Comparison of ENCODE assay signal across 11 mouse cellular contexts in the genomic region with DNA sequence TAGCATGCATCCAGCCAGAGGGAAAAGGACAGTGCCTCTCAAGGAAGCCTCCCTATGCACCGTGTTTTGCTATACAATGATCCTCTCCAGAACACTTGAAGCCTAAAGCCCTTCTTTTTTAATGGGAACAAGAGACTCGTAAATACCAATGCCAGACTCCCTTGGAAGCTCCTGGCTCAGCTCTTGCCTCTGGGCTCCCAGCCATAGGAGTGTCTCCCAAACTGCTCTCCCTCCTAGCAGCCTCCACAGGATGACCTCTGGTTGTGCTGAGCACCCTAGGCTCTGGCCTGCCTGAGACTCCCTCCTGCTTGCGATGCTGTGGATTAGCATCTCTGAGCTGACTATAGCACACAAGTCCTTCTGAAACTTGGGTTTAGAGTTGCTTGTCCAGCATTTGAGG. TPM values are rescaled to one million over a fixed set of nuclear protein-coding genes. Genes with fewer than 3 reads are reported as not detected.
A peak's percentile ranks its signal among the peaks of the same experiment; 100 is the strongest.
DNase-seq lines count a peak whose midpoint lies in the region; ATAC-seq and TF ChIP-seq lines count a peak whose summit lies in the region.
"Had no signal": no experiment of that assay in that cellular context is flagged by ENCODE, and none has a peak within 500 bp of the region (broad histone marks: within the 10 kb centered on the region; RNA-seq: fewer than 3 reads in every experiment).

No protein-coding gene starts in this region.

- H3K36me3 ChIP-seq in liver, adult 2 months (ENCODE audit: control insufficient read depth, insufficient read depth, low read length), result no peaks in the 10 kb centered on the region
- no peaks in the 10 kb centered on the region for H3K36me3 ChIP-seq in liver, embryonic 11.5 days (ENCODE audit: control insufficient read depth, insufficient read depth, low read length)
- H3K36me3 ChIP-seq in stomach, embryonic 16.5 days (ENCODE audit: control insufficient read depth, insufficient read depth, low read length), result no peaks in the 10 kb centered on the region
- H3K36me3 ChIP-seq: embryonic facial prominence, embryonic 12.5 days; hindbrain, embryonic 12.5 days had no signal

- peak; percentile 12 for DNase-seq in liver, adult 2 months (ENCODE audit: extremely low read depth, low read depth, low spot score)
- DNase-seq in liver, embryonic 11.5 days (ENCODE audit: low spot score), result no peak
- peak; percentile 84 for DNase-seq in cerebellum, adult 9-11 months
- DNase-seq in gastrocnemius, postnatal 4 days (ENCODE audit: low spot score in 2 of 2), result peak; percentile 45 to 71
- DNase-seq in layer of hippocampus, adult 9-10 months (ENCODE audit: low spot score), result no peak
- DNase-seq in left cerebral cortex, adult 18-20 months (ENCODE audit: low spot score in 2 of 2), result no peak
- DNase-seq: liver had no signal

- TF ChIP-seq CTCF in liver, adult 2 months (IDR thresholded peaks at IDR 0.05; ENCODE audit: low read depth, low read length), result no peak

- H3K9me3 ChIP-seq in liver, embryonic 11.5 days (ENCODE audit: control insufficient read depth, low read length), result no peaks in the 10 kb centered on the region
- no peaks in the 10 kb centered on the region for H3K9me3 ChIP-seq in stomach, embryonic 16.5 days (replicated peaks; ENCODE audit: control insufficient read depth, low read length)
- H3K9me3 ChIP-seq: embryonic facial prominence, embryonic 12.5 days; hindbrain, embryonic 12.5 days had no signal

- H3K4me2 ChIP-seq in liver, embryonic 11.5 days, result no peak overlapping the region
- H3K4me2 ChIP-seq in stomach, embryonic 16.5 days (ENCODE audit: low read depth, low read length), result no peak overlapping the region
- H3K4me2 ChIP-seq: embryonic facial prominence, embryonic 12.5 days; hindbrain, embryonic 12.5 days had no signal

- no peaks in the 10 kb centered on the region for H3K79me2 ChIP-seq in liver, adult 2 months (ENCODE audit: control insufficient read depth, insufficient read depth, low read length)

- no peaks in the 10 kb centered on the region; the same call in 1 of the 2 replicates for H3K4me1 ChIP-seq in liver, adult 2 months (ENCODE audit: control insufficient read depth, insufficient read depth, low read length)
- peaks cover 2% of the 10 kb centered on the region; the same call in 1 of the 2 replicates for H3K4me1 ChIP-seq in liver, embryonic 11.5 days (replicated peaks; ENCODE audit: control insufficient read depth, insufficient read depth, low read length)
- H3K4me1 ChIP-seq in stomach, embryonic 16.5 days (ENCODE audit: control insufficient read depth, insufficient read depth, low read length), result 0 out of 2 replicates have a peak, but pooled peaks cover 23% of the 10 kb centered on the region

- WGBS in liver, adult 2 months, result 71% methylated on average over 3 of the region's 3 CpGs
- WGBS in liver, embryonic 11.5 days, result 63% methylated on average over 3 of the region's 3 CpGs
- 51% methylated on average over 3 of the region's 3 CpGs for WGBS in stomach, embryonic 16.5 days

- H3K4me3 ChIP-seq in liver, adult 2 months (ENCODE audit: insufficient read depth, low read depth, low read length), result no peak overlapping the region
- no peak overlapping the region for H3K4me3 ChIP-seq in liver, embryonic 11.5 days (ENCODE audit: low read depth, low read length)
- H3K4me3 ChIP-seq in stomach, embryonic 16.5 days (replicated peaks; ENCODE audit: low read length), result no peak overlapping the region
- H3K4me3 ChIP-seq: embryonic facial prominence, embryonic 12.5 days; hindbrain, embryonic 12.5 days had no signal

- H3K27ac ChIP-seq in liver, adult 2 months (replicated peaks; ENCODE audit: insufficient read depth, low read depth, low read length), result no peak overlapping the region
- H3K27ac ChIP-seq in liver, embryonic 11.5 days (ENCODE audit: low read depth, low read length), result no peak overlapping the region
- H3K27ac ChIP-seq in stomach, embryonic 16.5 days (ENCODE audit: low read length), result peak overlapping the region; percentile 7; the same call in 1 of the 2 replicates
- H3K27ac ChIP-seq: embryonic facial prominence, embryonic 12.5 days; hindbrain, embryonic 12.5 days had no signal

- TF ChIP-seq POLR2A in liver, adult 2 months (IDR thresholded peaks at IDR 0.05; ENCODE audit: extremely low read depth, insufficient read depth, low read length), result no peak

- no peak for ATAC-seq in liver, embryonic 11.5 days (replicated peaks; ENCODE audit: low FRiP score)
- ATAC-seq in stomach, embryonic 16.5 days (ENCODE audit: insufficient read depth, low FRiP score), result peak; percentile 65; the same call in 1 of the 2 replicates
- no peak for ATAC-seq in granulocyte monocyte progenitor cell, adult 5-6 weeks (replicated peaks; ENCODE audit: poor library complexity, severe bottlenecking)

- no peak overlapping the region for H3K9ac ChIP-seq in liver, adult 2 months (ENCODE audit: low read depth, low read length)
- H3K9ac ChIP-seq in liver, embryonic 11.5 days (ENCODE audit: low read depth, low read length), result no peak overlapping the region
- H3K9ac ChIP-seq in stomach, embryonic 16.5 days (ENCODE audit: low read length), result no peak overlapping the region
- H3K9ac ChIP-seq: embryonic facial prominence, embryonic 12.5 days; hindbrain, embryonic 12.5 days had no signal

- no peaks in the 10 kb centered on the region for H3K27me3 ChIP-seq in liver, adult 2 months (ENCODE audit: control insufficient read depth, insufficient read depth, low read length)
- no peaks in the 10 kb centered on the region for H3K27me3 ChIP-seq in liver, embryonic 11.5 days (replicated peaks; ENCODE audit: control insufficient read depth, insufficient read depth, low read length)
- H3K27me3 ChIP-seq in stomach, embryonic 16.5 days (ENCODE audit: control insufficient read depth, insufficient read depth, low read length), result no peaks in the 10 kb centered on the region
- H3K27me3 ChIP-seq: embryonic facial prominence, embryonic 12.5 days had no signal

RNA-seq across cellular contexts. Expression of a gene that starts 44.9 kb away (rescaled TPM):
- 6.5 and 8.2 TPM in 2 replicates for total RNA-seq in liver, adult 2 months (2014; rRNA removed)
- polyA plus RNA-seq in liver, adult 2 months (2012; rRNA removed), result 4.2 and 4.3 TPM in 2 replicates
- 34.6 and 36.3 TPM in 2 replicates for polyA plus RNA-seq in liver, embryonic 11.5 days (2014; fragmentation: Nextera tagmentation; extraction: Ambion mirVana)
- 10 to 100 TPM in 1 of 2 experiments, 1 to 10 TPM in 1; 9.4 to 11.2 TPM for total RNA-seq in gastrocnemius, postnatal 4 days (2021)
- 24.5 and 25.8 TPM in 2 replicates for polyA plus RNA-seq in stomach, embryonic 16.5 days (2015; fragmentation: Nextera tagmentation; extraction: Ambion mirVana)
- 16.1 and 20.4 TPM in 2 replicates for total RNA-seq in granulocyte monocyte progenitor cell, adult 5-6 weeks (2014; fragmentation: Nextera tagmentation)
- 15.0 and 17.8 TPM in 2 replicates for total RNA-seq in granulocyte monocyte progenitor cell, adult 5-6 weeks (2017)
- 10 to 100 TPM in 1 of 2 experiments, 1 to 10 TPM in 1; 9.8 to 10.8 TPM for total RNA-seq in left cerebral cortex, adult 18-20 months (2021)

RNA-seq across cellular contexts. Expression of a gene that starts 44.9 kb away (rescaled TPM):
- 3.0 and 4.0 TPM in 2 replicates for total RNA-seq in liver, adult 2 months (2014; rRNA removed)
- 3.8 and 5.8 TPM in 2 replicates for polyA plus RNA-seq in liver, adult 2 months (2012; rRNA removed)
- 30.4 and 31.3 TPM in 2 replicates for polyA plus RNA-seq in liver, embryonic 11.5 days (2014; fragmentation: Nextera tagmentation; extraction: Ambion mirVana)
- total RNA-seq in gastrocnemius, postnatal 4 days (2021), result 10 to 100 TPM; 23.7 to 26.8 TPM
- 32.5 and 34.1 TPM in 2 replicates for polyA plus RNA-seq in stomach, embryonic 16.5 days (2015; fragmentation: Nextera tagmentation; extraction: Ambion mirVana)
- 24.8 and 30.9 TPM in 2 replicates for total RNA-seq in granulocyte monocyte progenitor cell, adult 5-6 weeks (2014; fragmentation: Nextera tagmentation)
- total RNA-seq in granulocyte monocyte progenitor cell, adult 5-6 weeks (2017), result 10.6 and 14.3 TPM in 2 replicates
- 10 to 100 TPM; 20.3 to 25.2 TPM for total RNA-seq in left cerebral cortex, adult 18-20 months (2021)

Comparison
In these comparisons a context has a peak if more than half of its experiments do, and no peak if none do; other contexts are left out.
1. DNase-seq: peak in liver, adult 2 months (single experiment), cerebellum, adult 9-11 months (single experiment) and gastrocnemius, postnatal 4 days (2 of 2); none in liver, embryonic 11.5 days (single experiment), layer of hippocampus, adult 9-10 months (single experiment) and left cerebral cortex, adult 18-20 months (0 of 2).